In genomic region chr17:13797691-13798090, GRCm38 (mm10) we compare ENCODE assay signal across 20 mouse cellular contexts. TPM values are rescaled to one million over a fixed set of nuclear protein-coding genes. Genes with fewer than 3 reads are reported as not detected.
DNase-seq lines count a peak whose midpoint lies in the region; ATAC-seq and TF ChIP-seq lines count a peak whose summit lies in the region.
"Had no signal": no experiment of that assay in that cellular context is flagged by ENCODE, and none has a peak within 500 bp of the region (broad histone marks: within the 10 kb centered on the region; RNA-seq: fewer than 3 reads in every experiment).

No protein-coding gene starts in this region.

- 50% methylated on average over 1 of the region's 1 CpGs for WGBS in liver, adult 2 months
- WGBS in liver, postnatal 0 days (ENCODE audit: insufficient replicate concordance), result 64% methylated on average over 1 of the region's 1 CpGs
- WGBS in liver, embryonic 12.5 days (ENCODE audit: insufficient replicate concordance), result 39% methylated on average over 1 of the region's 1 CpGs

- no peak overlapping the region for H3K4me2 ChIP-seq in liver, postnatal 0 days (ENCODE audit: low read depth, low read length)
- H3K4me2 ChIP-seq in liver, embryonic 12.5 days, result no peak overlapping the region

- peaks cover 2% of the 10 kb centered on the region; the same call in 1 of the 2 replicates for H3K4me1 ChIP-seq in liver, adult 2 months (ENCODE audit: control insufficient read depth, insufficient read depth, low read length)
- no peaks in the 10 kb centered on the region for H3K4me1 ChIP-seq in liver, postnatal 0 days (ENCODE audit: insufficient read depth)
- no peaks in the 10 kb centered on the region for H3K4me1 ChIP-seq in liver, embryonic 12.5 days

- H3K79me2 ChIP-seq in liver, adult 2 months (ENCODE audit: control insufficient read depth, insufficient read depth, low read length), result peaks cover 21% of the 10 kb centered on the region; the same call in 1 of the 2 replicates

- no peak for TF ChIP-seq POLR2A in liver, adult 2 months (IDR thresholded peaks at IDR 0.05; ENCODE audit: extremely low read depth, insufficient read depth, low read length)

- H3K4me3 ChIP-seq in liver, adult 2 months (ENCODE audit: insufficient read depth, low read depth, low read length), result no peak overlapping the region
- H3K4me3 ChIP-seq in liver, postnatal 0 days (ENCODE audit: low read depth, low read length), result no peak overlapping the region
- H3K4me3 ChIP-seq in liver, embryonic 12.5 days, result no peak overlapping the region

- no peak overlapping the region for H3K9ac ChIP-seq in liver, adult 2 months (ENCODE audit: low read depth, low read length)
- H3K9ac ChIP-seq in liver, postnatal 0 days (replicated peaks), result no peak overlapping the region
- H3K9ac ChIP-seq in liver, embryonic 12.5 days, result no peak overlapping the region

- no peak for TF ChIP-seq CTCF in liver, adult 2 months (IDR thresholded peaks at IDR 0.05; ENCODE audit: low read depth, low read length)
- TF ChIP-seq CTCF in liver, postnatal 0 days (IDR thresholded peaks at IDR 0.05; ENCODE audit: low read depth), result no peak

- TF ChIP-seq EP300 in liver, postnatal 0 days (IDR thresholded peaks at IDR 0.05; ENCODE audit: low read depth), result no peak

- H3K9me3 ChIP-seq in liver, postnatal 0 days (ENCODE audit: low read length), result no peaks in the 10 kb centered on the region
- H3K9me3 ChIP-seq in liver, embryonic 12.5 days (replicated peaks), result no peaks in the 10 kb centered on the region
- H3K9me3 ChIP-seq: G1E had no signal

- no peaks in the 10 kb centered on the region for H3K36me3 ChIP-seq in liver, adult 2 months (ENCODE audit: control insufficient read depth, insufficient read depth, low read length)
- H3K36me3 ChIP-seq in liver, postnatal 0 days (replicated peaks; ENCODE audit: insufficient read depth, low read length), result no peaks in the 10 kb centered on the region
- H3K36me3 ChIP-seq in liver, embryonic 12.5 days, result no peaks in the 10 kb centered on the region
- H3K36me3 ChIP-seq: G1E had no signal

- no peaks in the 10 kb centered on the region for H3K27me3 ChIP-seq in liver, adult 2 months (ENCODE audit: control insufficient read depth, insufficient read depth, low read length)
- H3K27me3 ChIP-seq in liver, postnatal 0 days (ENCODE audit: insufficient read depth, low read length), result no peaks in the 10 kb centered on the region
- no peaks in the 10 kb centered on the region for H3K27me3 ChIP-seq in liver, embryonic 12.5 days (replicated peaks)
- H3K27me3 ChIP-seq: CH12.LX, Patski had no signal

- peak; percentile 63 for ATAC-seq in liver, postnatal 0 days
- no peak for ATAC-seq in liver, embryonic 12.5 days
- ATAC-seq: activated CD4-positive, CD25-positive, alpha-beta regulatory T cell, adult 4 months; CD4-positive, CD25-positive, alpha-beta regulatory T cell, adult 4 months; Patski had no signal

- no peak overlapping the region for H3K27ac ChIP-seq in liver, adult 2 months (replicated peaks; ENCODE audit: insufficient read depth, low read depth, low read length)
- H3K27ac ChIP-seq in liver, postnatal 0 days (ENCODE audit: low read depth), result no peak overlapping the region
- H3K27ac ChIP-seq in liver, embryonic 12.5 days, result no peak overlapping the region

- DNase-seq in liver, adult 2 months (ENCODE audit: extremely low read depth, low read depth, low spot score), result peak; percentile 66
- DNase-seq in liver, result no peak
- no peak for DNase-seq in liver, postnatal 0 days
- DNase-seq: adrenal gland, adult 2 months; adrenal gland, adult 8-10 months; adrenal gland, postnatal 10 days; adrenal gland, postnatal 14 days; adrenal gland, postnatal 25 days; adrenal gland, postnatal 36 days; B cell, adult 2 months; cerebellum, adult 11 months; cerebellum, adult 11-12 months; cerebellum, adult 18-20 months had no signal

RNA-seq across cellular contexts. Expression of gene Tcte2, which starts 36.1 kb away (rescaled TPM):
- 1.5 and 1.7 TPM in 2 replicates for total RNA-seq in liver, adult 2 months (2014; rRNA removed)
- polyA plus RNA-seq in liver, adult 2 months (2012; rRNA removed), result 0.94 and 1.1 TPM in 2 replicates
- polyA plus RNA-seq in liver, postnatal 0 days (2015; fragmentation: Nextera tagmentation; extraction: Ambion mirVana), result 0.42 and 0.45 TPM in 2 replicates
- polyA plus RNA-seq in liver, embryonic 12.5 days (2016; fragmentation: Nextera tagmentation; extraction: Ambion mirVana), result 0.33 and 0.49 TPM in 2 replicates
- total RNA-seq: MEL had no signal
- polyA plus RNA-seq: activated CD4-positive, CD25-positive, alpha-beta regulatory T cell, adult 4 months; CD4-positive, CD25-positive, alpha-beta regulatory T cell, adult 4 months; G1E had no signal

RNA-seq across cellular contexts. Expression of gene Afdn, which starts 37.4 kb away (rescaled TPM):
- total RNA-seq in liver, adult 2 months (2014; rRNA removed), result 40.9 and 41.3 TPM in 2 replicates
- 13.4 and 15.9 TPM in 2 replicates for polyA plus RNA-seq in liver, adult 2 months (2012; rRNA removed)
- polyA plus RNA-seq in liver, postnatal 0 days (2015; fragmentation: Nextera tagmentation; extraction: Ambion mirVana), result 20.6 and 25.0 TPM in 2 replicates
- polyA plus RNA-seq in liver, embryonic 12.5 days (2016; fragmentation: Nextera tagmentation; extraction: Ambion mirVana), result 19.4 and 21.3 TPM in 2 replicates
